Mouse (Mus musculus): ENCODE measurements around the gene Mpv17. TPM values are rescaled to one million over a fixed set of nuclear protein-coding genes. Genes with fewer than 3 reads are reported as not detected.

The Mpv17 gene
- polyA plus RNA-seq, 1 experiment from 2014 or later = 68.0 TPM

- no peak overlapping the region for H3K4me2 ChIP-seq
- no peak overlapping the region for H3K9ac ChIP-seq
- no peak overlapping the region for H3K27ac ChIP-seq (replicated peaks)
- peaks cover 4% of the 10 kb centered on the region for H3K9me3 ChIP-seq
- H3K4me3 ChIP-seq = no peak overlapping the region
- peaks cover 68% of the 10 kb centered on the region for H3K36me3 ChIP-seq
- no peaks in the 10 kb centered on the region for H3K27me3 ChIP-seq (replicated peaks)
- peaks cover 35% of the 10 kb centered on the region for H3K4me1 ChIP-seq
- WGBS = 89% methylated on average over 10 of the region's 10 CpGs
- no peak for ATAC-seq (ENCODE audit: extremely low read depth, insufficient number of reproducible peaks, low FRiP score, low TSS enrichment)
Measured at GRCm38 (mm10) chr5:31196207-31196606, 42.2 kb upstream of the Mpv17 start.

GRCm38 (mm10) chr5:31195671-31196070, 41.6 kb upstream of the Mpv17 start:
- Histone ChIP-seq H3K27ac (replicated peaks) (no peak overlapping the region), H3K36me3 (peaks cover 74% of the 10 kb centered on the region), H3K9ac (no peak overlapping the region), H3K4me3 (no peak overlapping the region), H3K4me2 (no peak overlapping the region), H3K9me3 (peaks cover 4% of the 10 kb centered on the region), H3K27me3 (replicated peaks) (no peaks in the 10 kb centered on the region), H3K4me1 (peaks cover 31% of the 10 kb centered on the region)
- no peak for ATAC-seq (ENCODE audit: extremely low read depth, insufficient number of reproducible peaks, low FRiP score, low TSS enrichment)
- WGBS = 92% methylated on average over 4 of the region's 4 CpGs

- Histone ChIP-seq H3K4me2 (peak overlapping the region; percentile 80), H3K9me3 (no peaks in the 10 kb centered on the region), H3K9ac (peak overlapping the region; percentile 94), H3K36me3 (peaks cover 74% of the 10 kb centered on the region), H3K27me3 (replicated peaks) (no peaks in the 10 kb centered on the region), H3K4me1 (peaks cover 23% of the 10 kb centered on the region), H3K4me3 (peak overlapping the region; percentile 75), H3K27ac (replicated peaks) (no peak overlapping the region)
- 88% methylated on average over 16 of the region's 16 CpGs for WGBS
- ATAC-seq (ENCODE audit: extremely low read depth, insufficient number of reproducible peaks, low FRiP score, low TSS enrichment) = no peak
Measured at GRCm38 (mm10) chr5:31194486-31195485, 40.7 kb upstream of the Mpv17 start.

GRCm38 (mm10) chr5:31193631-31194281, 39.7 kb upstream of the Mpv17 start:
- no peaks in the 10 kb centered on the region for H3K9me3 ChIP-seq
- H3K4me3 ChIP-seq = peak overlapping the region; percentile 75
- no peak for ATAC-seq (ENCODE audit: extremely low read depth, insufficient number of reproducible peaks, low FRiP score, low TSS enrichment)
- H3K9ac ChIP-seq = peak overlapping the region; percentile 94
- H3K4me2 ChIP-seq = peak overlapping the region; percentile 80
- H3K27ac ChIP-seq (replicated peaks) = peak overlapping the region; percentile 83
- 8% methylated on average over 25 of the region's 25 CpGs for WGBS
- H3K36me3 ChIP-seq = peaks cover 74% of the 10 kb centered on the region
- no peaks in the 10 kb centered on the region for H3K27me3 ChIP-seq (replicated peaks)
- peaks cover 23% of the 10 kb centered on the region for H3K4me1 ChIP-seq

- no peaks in the 10 kb centered on the region for H3K27me3 ChIP-seq (replicated peaks)
- peaks cover 74% of the 10 kb centered on the region for H3K36me3 ChIP-seq
- WGBS = under 1% methylated on average over 48 of the region's 48 CpGs
Measured at GRCm38 (mm10) chr5:31192939-31193630, 39.0 kb upstream of the Mpv17 start, which contains the start of the genes Snx17 and Eif2b4. Gene Snx17, plus strand, starts transcription at chr5:31193227. Gene Eif2b4, minus strand, starts transcription at chr5:31193430.

GRCm38 (mm10) chr5:31192045-31192938, 38.2 kb upstream of the Mpv17 start:
- H3K4me2 ChIP-seq = peak overlapping the region; percentile 80
- H3K27ac ChIP-seq (replicated peaks) = peak overlapping the region; percentile 83
- H3K4me3 ChIP-seq = peak overlapping the region; percentile 75
- H3K9ac ChIP-seq = peak overlapping the region; percentile 94
- H3K36me3 ChIP-seq = peaks cover 74% of the 10 kb centered on the region
- peaks cover 23% of the 10 kb centered on the region for H3K4me1 ChIP-seq
- H3K27me3 ChIP-seq (replicated peaks) = no peaks in the 10 kb centered on the region
- ATAC-seq (ENCODE audit: extremely low read depth, insufficient number of reproducible peaks, low FRiP score, low TSS enrichment) = peak; percentile 53
- H3K9me3 ChIP-seq = no peaks in the 10 kb centered on the region
- WGBS = 12% methylated on average over 42 of the region's 42 CpGs

More at GRCm38 (mm10) chr5:31192939-31193630, 39.0 kb upstream of the Mpv17 start, which contains the start of the genes Snx17 and Eif2b4:
- no peaks in the 10 kb centered on the region for H3K9me3 ChIP-seq
- H3K9ac ChIP-seq = peak within 1 kb of the TSS; percentile 94
- H3K27ac ChIP-seq (replicated peaks) = peak within 1 kb of the TSS; percentile 83
- H3K4me1 ChIP-seq = peaks cover 23% of the 10 kb centered on the region
- H3K4me2 ChIP-seq = peak within 1 kb of the TSS; percentile 80
- peak; percentile 94 for ATAC-seq (ENCODE audit: extremely low read depth, insufficient number of reproducible peaks, low FRiP score, low TSS enrichment)
- peak within 1 kb of the TSS; percentile 75 for H3K4me3 ChIP-seq

GRCm38 (mm10) chr5:31190201-31190600, 36.1 kb upstream of the Mpv17 start:
- no peak overlapping the region for H3K9ac ChIP-seq
- no peak for ATAC-seq (ENCODE audit: extremely low read depth, insufficient number of reproducible peaks, low FRiP score, low TSS enrichment)
- H3K9me3 ChIP-seq = no peaks in the 10 kb centered on the region
- H3K27ac ChIP-seq (replicated peaks) = no peak overlapping the region
- 85% methylated on average over 9 of the region's 9 CpGs for WGBS
- H3K4me1 ChIP-seq = peaks cover 23% of the 10 kb centered on the region
- H3K4me2 ChIP-seq = no peak overlapping the region
- no peaks in the 10 kb centered on the region for H3K27me3 ChIP-seq (replicated peaks)
- peaks cover 64% of the 10 kb centered on the region for H3K36me3 ChIP-seq
- no peak overlapping the region for H3K4me3 ChIP-seq

- no peak overlapping the region for H3K4me2 ChIP-seq
- H3K4me1 ChIP-seq = peaks cover 12% of the 10 kb centered on the region
- no peak overlapping the region for H3K4me3 ChIP-seq
- no peak overlapping the region for H3K27ac ChIP-seq (replicated peaks)
- H3K9ac ChIP-seq = no peak overlapping the region
- WGBS = 73% methylated on average over 4 of the region's 4 CpGs
- H3K27me3 ChIP-seq (replicated peaks) = no peaks in the 10 kb centered on the region
- peaks cover 55% of the 10 kb centered on the region for H3K36me3 ChIP-seq
- ATAC-seq (ENCODE audit: extremely low read depth, insufficient number of reproducible peaks, low FRiP score, low TSS enrichment) = no peak
- no peaks in the 10 kb centered on the region for H3K9me3 ChIP-seq
Measured at GRCm38 (mm10) chr5:31188223-31188840, 34.3 kb upstream of the Mpv17 start.

GRCm38 (mm10) chr5:31183678-31184077, 29.6 kb upstream of the Mpv17 start:
- 35% methylated on average over 4 of the region's 4 CpGs for WGBS
- no peak for ATAC-seq (ENCODE audit: extremely low read depth, insufficient number of reproducible peaks, low FRiP score, low TSS enrichment)

More at GRCm38 (mm10) chr5:31183678-31184077, 29.6 kb upstream of the Mpv17 start:
- Histone ChIP-seq H3K27ac (replicated peaks) (no peak overlapping the region), H3K27me3 (replicated peaks) (no peaks in the 10 kb centered on the region), H3K9ac (no peak overlapping the region), H3K4me2 (no peak overlapping the region), H3K9me3 (no peaks in the 10 kb centered on the region), H3K4me3 (no peak overlapping the region), H3K36me3 (peaks cover 25% of the 10 kb centered on the region), H3K4me1 (peaks cover 10% of the 10 kb centered on the region)
